Mouse (Mus musculus) neural tube, embryonic 10.5 days (tissue): ENCODE measurements at regions not wholly inside any gene's neighbourhood (a gene's known extent, or its start where the extent isn't known, plus 50 kb on each side); places are given as distances from the start of the nearest gene placed in this dataset.
"Not testable (repeated sequence)": the region's sequence is repeated elsewhere in the genome, so short reads cannot be mapped to it uniquely, and the experiment has no call there.

Experiments used
- DNase-seq: peaks from one replicate; pipeline ENCODE4 v3.0.0-alpha.2; 2017; ENCODE audit warnings: low spot score; ENCODE audit errors: extremely low spot score

GRCm38 (mm10) chr6:48175234-48175633 lies 88.8 kb upstream of the Zfp746 start:
- no peak for DNase-seq

GRCm38 (mm10) chr6:48172769-48173168 lies 86.4 kb upstream of the Zfp746 start:
- DNase-seq = not testable (repeated sequence)

- DNase-seq = peak; percentile 18
These were observed 50.5 kb upstream of the Zfp746 start for GRCm38 (mm10) chr6:48136851-48137250.
